In the genomic region with DNA sequence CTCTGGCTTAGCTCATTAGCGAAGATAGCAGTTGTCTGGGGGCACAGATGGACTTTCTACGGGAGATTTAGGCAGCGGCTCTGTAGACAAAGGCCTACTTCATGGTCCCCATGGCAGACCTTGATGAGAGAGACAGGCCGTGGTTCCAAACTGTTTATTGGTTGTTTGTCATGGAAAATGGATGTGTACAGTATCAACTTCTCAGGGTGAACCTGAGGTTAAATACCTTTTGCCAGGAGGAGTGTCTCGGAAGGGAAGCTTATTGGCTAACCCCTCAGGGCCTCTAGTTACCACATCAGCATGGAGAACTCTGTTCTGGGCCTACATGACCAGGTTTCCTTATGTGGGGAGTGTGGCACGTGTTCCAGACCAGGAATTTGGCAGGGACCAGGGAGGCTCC, we compare ENCODE assay signal across 20 mouse cellular contexts.
"Had no signal": no experiment of that assay in that cellular context is flagged by ENCODE, and none has a peak within 500 bp of the region (broad histone marks: within the 10 kb centered on the region; RNA-seq: fewer than 3 reads in every experiment).

No protein-coding gene starts in this region.

- H3K36me3 ChIP-seq: intestine, embryonic 15.5 days; kidney, embryonic 15.5 days; liver, embryonic 15.5 days; lung, embryonic 15.5 days; neural tube, embryonic 12.5 days; neural tube, embryonic 15.5 days had no signal

- H3K4me2 ChIP-seq: intestine, embryonic 15.5 days; kidney, embryonic 15.5 days; liver, embryonic 11.5 days; liver, embryonic 15.5 days; lung, embryonic 15.5 days; midbrain, embryonic 11.5 days; neural tube, embryonic 12.5 days; neural tube, embryonic 15.5 days had no signal

- H3K9ac ChIP-seq: intestine, embryonic 15.5 days; kidney, embryonic 15.5 days; liver, embryonic 15.5 days; lung, embryonic 15.5 days; neural tube, embryonic 12.5 days; neural tube, embryonic 15.5 days had no signal

- DNase-seq: kidney, adult 11 months; kidney, adult 8-10 months; kidney, postnatal 10 days; kidney, postnatal 36 days; lung, adult 18-20 months; lung, postnatal 36 days; midbrain, embryonic 14.5 days; thymus, adult 18-20 months; thymus, postnatal 14 days; thymus, postnatal 4 days had no signal

- H3K4me3 ChIP-seq: intestine, embryonic 15.5 days; kidney, embryonic 15.5 days; liver, embryonic 15.5 days; lung, embryonic 15.5 days; megakaryocyte, embryonic 14.5 days; neural tube, embryonic 12.5 days; neural tube, embryonic 15.5 days had no signal

- H3K4me1 ChIP-seq: liver, embryonic 15.5 days; megakaryocyte, embryonic 14.5 days had no signal

- ATAC-seq: intestine, embryonic 15.5 days had no signal

- H3K27me3 ChIP-seq: intestine, embryonic 15.5 days; kidney, embryonic 15.5 days; liver, embryonic 15.5 days; lung, embryonic 15.5 days; neural tube, embryonic 12.5 days; neural tube, embryonic 15.5 days had no signal

- H3K27ac ChIP-seq: intestine, embryonic 15.5 days; kidney, embryonic 15.5 days; liver, embryonic 15.5 days; lung, embryonic 15.5 days; neural tube, embryonic 12.5 days; neural tube, embryonic 15.5 days; stomach, postnatal 0 days had no signal

- H3K9me3 ChIP-seq: intestine, embryonic 15.5 days; kidney, embryonic 15.5 days; liver, embryonic 15.5 days; lung, embryonic 15.5 days; megakaryocyte, embryonic 14.5 days; neural tube, embryonic 12.5 days; neural tube, embryonic 15.5 days had no signal
